Mouse (Mus musculus): ENCODE data around the gene Fam117b. TPM values are rescaled to one million over a fixed set of nuclear protein-coding genes. Genes with fewer than 3 reads are reported as not detected.

The Fam117b gene
- polyA plus RNA-seq, 1 experiment from 2014 or later, result 34.5 TPM

DNA sequence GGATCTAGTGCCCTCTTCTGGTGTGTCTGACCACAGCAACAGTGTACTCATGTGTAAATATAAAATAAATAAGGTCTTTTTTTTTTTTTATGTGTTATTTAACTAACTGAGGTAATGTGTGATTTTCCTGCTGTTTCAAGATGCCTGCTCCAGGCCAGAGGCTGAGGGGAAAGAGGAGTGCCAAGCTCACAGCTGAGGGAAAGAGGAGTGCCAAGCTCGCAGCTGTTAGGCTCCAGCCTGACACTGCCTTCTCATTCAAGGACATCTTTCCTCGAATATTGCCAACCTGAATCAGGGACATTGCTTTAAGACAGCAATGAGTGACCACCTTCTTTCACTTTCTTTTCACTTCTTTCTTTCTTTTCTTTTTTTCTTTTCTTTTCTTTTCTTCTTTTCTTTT, 95.9 kb downstream of the Fam117b start:
- Histone ChIP-seq H3K4me1 (no peaks in the 10 kb centered on the region), H3K4me2 (replicated peaks) (no peak overlapping the region), H3K36me3 (no peaks in the 10 kb centered on the region), H3K27ac (no peak overlapping the region), H3K9me3 (replicated peaks) (no peaks in the 10 kb centered on the region), H3K27me3 (no peaks in the 10 kb centered on the region), H3K9ac (no peak overlapping the region), H3K4me3 (no peak overlapping the region)
- ATAC-seq (ENCODE audit: low FRiP score), result no peak
- 82% methylated on average over 2 of the region's 2 CpGs for WGBS

DNA sequence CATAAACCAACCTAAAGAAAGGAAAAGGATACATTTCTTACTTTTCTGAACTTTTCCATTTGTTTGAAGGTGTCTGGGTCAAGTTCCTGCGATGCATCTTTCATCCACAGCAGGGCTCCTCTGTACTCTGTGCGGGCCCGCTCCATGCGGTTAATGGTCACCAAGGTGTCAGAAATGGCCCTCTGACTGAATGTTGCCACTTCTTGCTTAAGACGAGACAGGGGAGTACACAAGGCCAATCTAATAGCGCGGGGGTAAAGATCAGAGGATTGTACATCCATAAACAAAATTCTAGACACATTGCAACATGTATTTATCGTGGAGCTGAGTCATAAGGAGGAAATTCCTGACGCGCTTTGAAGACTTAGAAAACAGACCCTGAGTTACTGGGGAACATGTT, 101.0 kb downstream of the Fam117b start:
- Histone ChIP-seq H3K4me3 (no peak overlapping the region), H3K9me3 (replicated peaks) (no peaks in the 10 kb centered on the region), H3K4me2 (replicated peaks) (no peak overlapping the region), H3K4me1 (no peaks in the 10 kb centered on the region), H3K27ac (no peak overlapping the region), H3K9ac (no peak overlapping the region), H3K27me3 (no peaks in the 10 kb centered on the region), H3K36me3 (no peaks in the 10 kb centered on the region)
- ATAC-seq (ENCODE audit: low FRiP score), result no peak
- 93% methylated on average over 10 of the region's 10 CpGs for WGBS

DNA sequence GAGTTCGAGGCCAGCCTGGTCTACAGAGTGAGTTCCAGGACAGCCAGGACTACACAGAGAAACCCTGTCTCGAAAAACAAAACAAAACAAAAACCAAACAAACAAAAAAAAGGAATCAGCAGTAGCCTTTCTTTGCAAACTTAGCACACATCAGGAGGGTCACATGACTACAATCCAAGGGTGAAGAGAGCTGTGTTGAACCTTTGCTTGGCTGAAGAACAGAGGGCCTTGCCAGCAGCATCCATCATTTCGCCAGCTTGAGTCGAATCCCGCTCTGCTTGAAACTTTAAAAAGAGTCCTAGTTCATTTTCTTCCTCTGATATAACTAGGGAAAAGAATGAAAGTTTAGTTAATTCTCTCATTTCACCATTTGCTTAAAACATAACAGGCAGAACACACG, 102.7 kb downstream of the Fam117b start:
- Histone ChIP-seq H3K9ac (no peak overlapping the region), H3K27me3 (no peaks in the 10 kb centered on the region), H3K9me3 (replicated peaks) (no peaks in the 10 kb centered on the region), H3K4me3 (no peak overlapping the region), H3K36me3 (no peaks in the 10 kb centered on the region), H3K27ac (no peak overlapping the region), H3K4me1 (no peaks in the 10 kb centered on the region), H3K4me2 (replicated peaks) (no peak overlapping the region)
- ATAC-seq (ENCODE audit: low FRiP score), result no peak
- WGBS, result 83% methylated on average over 6 of the region's 6 CpGs

DNA sequence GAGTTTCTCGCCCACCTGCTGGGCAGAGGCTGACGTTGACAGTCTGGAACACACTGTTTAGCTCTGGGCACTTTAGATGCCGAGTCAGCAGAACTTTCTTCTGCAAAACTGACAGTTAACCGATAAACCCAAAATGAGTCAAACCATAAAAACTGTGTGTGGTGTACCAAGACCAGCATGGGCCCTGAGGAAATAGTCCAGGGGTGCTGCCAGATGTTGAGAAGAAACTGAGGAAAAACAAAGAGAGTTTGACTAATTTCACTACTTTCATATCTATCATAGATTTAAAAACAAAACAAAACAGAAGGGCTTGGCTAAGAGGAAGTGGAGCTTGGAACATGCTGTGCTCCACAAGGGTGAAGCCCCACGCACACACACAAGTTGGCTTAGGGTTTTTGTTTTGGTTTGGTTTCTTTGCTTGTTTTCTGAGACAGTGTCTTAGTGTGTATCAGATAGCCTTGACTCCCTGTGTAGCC, 103.4 kb downstream of the Fam117b start:
- ATAC-seq (ENCODE audit: low FRiP score), result no peak
- Histone ChIP-seq H3K27ac (no peak overlapping the region), H3K9ac (no peak overlapping the region), H3K4me2 (replicated peaks) (no peak overlapping the region), H3K27me3 (no peaks in the 10 kb centered on the region), H3K36me3 (no peaks in the 10 kb centered on the region), H3K4me1 (no peaks in the 10 kb centered on the region), H3K9me3 (replicated peaks) (no peaks in the 10 kb centered on the region), H3K4me3 (no peak overlapping the region)
- 70% methylated on average over 5 of the region's 5 CpGs for WGBS

DNA sequence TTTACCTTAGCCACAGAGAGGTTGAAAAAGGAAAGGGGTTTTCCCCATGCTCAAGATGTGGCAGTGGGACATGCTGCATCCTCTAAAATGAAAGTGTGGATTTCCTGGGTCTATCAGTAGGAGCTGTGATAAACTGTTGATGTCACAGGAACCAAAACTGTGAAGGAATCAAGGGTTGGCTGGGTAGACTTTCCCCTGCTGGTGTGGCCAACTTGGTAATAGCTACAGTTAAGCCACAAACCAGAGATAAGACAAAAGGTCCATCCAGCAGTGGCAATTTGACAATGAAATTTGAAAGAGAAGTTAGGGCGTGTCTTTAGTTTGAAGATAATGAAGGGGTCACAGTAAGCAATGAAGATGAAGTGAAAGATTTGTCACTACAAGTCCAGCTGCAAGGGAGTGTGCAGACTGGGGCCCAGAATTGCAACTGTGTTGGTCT, 104.2 kb downstream of the Fam117b start:
- no peaks in the 10 kb centered on the region for H3K9me3 ChIP-seq (replicated peaks)
- no peak overlapping the region for H3K9ac ChIP-seq
- no peaks in the 10 kb centered on the region for H3K27me3 ChIP-seq
- no peak overlapping the region for H3K4me3 ChIP-seq
- no peaks in the 10 kb centered on the region for H3K4me1 ChIP-seq
- no peak overlapping the region for H3K27ac ChIP-seq
- WGBS, result 83% methylated on average over 1 of the region's 1 CpGs
- H3K36me3 ChIP-seq, result no peaks in the 10 kb centered on the region
- H3K4me2 ChIP-seq (replicated peaks), result no peak overlapping the region
- ATAC-seq (ENCODE audit: low FRiP score), result no peak

Other genes starting within 250 kb of the Fam117b start
- gene Sumo1, start 242.2 kb upstream of the Fam117b start, polyA plus RNA-seq (2016; fragmentation: Nextera tagmentation; extraction: Ambion mirVana), result 415 and 441 TPM in 2 replicates
- gene Nop58, start 228.0 kb upstream of the Fam117b start, polyA plus RNA-seq (2016; fragmentation: Nextera tagmentation; extraction: Ambion mirVana), result 203 and 218 TPM in 2 replicates
- gene Bmpr2, start 149.6 kb upstream of the Fam117b start, polyA plus RNA-seq (2016; fragmentation: Nextera tagmentation; extraction: Ambion mirVana), result 12.5 and 13.7 TPM in 2 replicates
- gene Ica1l, start 130.2 kb downstream of the Fam117b start, polyA plus RNA-seq (2016; fragmentation: Nextera tagmentation; extraction: Ambion mirVana), result 11.5 and 11.7 TPM in 2 replicates
- gene Carf, start 185.2 kb downstream of the Fam117b start, polyA plus RNA-seq (2016; fragmentation: Nextera tagmentation; extraction: Ambion mirVana), result 7.3 and 8.0 TPM in 2 replicates
- 38.3 and 46.1 TPM in 2 replicates for gene Wdr12, start 185.6 kb downstream of the Fam117b start, polyA plus RNA-seq (2016; fragmentation: Nextera tagmentation; extraction: Ambion mirVana)